Mouse (Mus musculus): ENCODE results near the gene 1700029I15Rik.

1700029I15Rik gene

DNA sequence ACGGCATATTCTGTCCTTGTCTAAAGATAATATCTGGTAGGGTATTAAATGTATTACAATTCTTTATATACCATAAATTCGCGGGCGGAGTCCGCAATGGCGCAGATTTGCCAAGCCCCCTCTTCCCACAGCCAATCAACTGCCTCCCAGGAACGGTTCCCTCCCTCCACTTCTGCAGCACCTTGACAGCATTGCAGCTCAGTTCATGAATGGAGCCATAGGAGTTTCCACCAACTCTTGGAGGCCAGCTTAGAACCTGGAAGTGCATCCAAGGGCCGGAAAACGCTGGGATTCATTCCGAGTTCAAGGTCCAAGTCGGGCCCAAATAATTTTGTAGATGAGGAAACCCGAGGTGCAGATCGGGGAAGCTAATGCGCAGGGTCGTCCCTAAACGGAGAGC, 7.8 kb upstream of the 1700029I15Rik start, which contains the start of the genes Pex16 and Large2:
Pex16 (plus strand) TSS at position 163 of the 400 bp plus-strand sequence.
Large2 (minus strand) TSS at position 356 of the 400 bp plus-strand sequence.
- DNase-seq: peak; percentile 44 to 62

DNA sequence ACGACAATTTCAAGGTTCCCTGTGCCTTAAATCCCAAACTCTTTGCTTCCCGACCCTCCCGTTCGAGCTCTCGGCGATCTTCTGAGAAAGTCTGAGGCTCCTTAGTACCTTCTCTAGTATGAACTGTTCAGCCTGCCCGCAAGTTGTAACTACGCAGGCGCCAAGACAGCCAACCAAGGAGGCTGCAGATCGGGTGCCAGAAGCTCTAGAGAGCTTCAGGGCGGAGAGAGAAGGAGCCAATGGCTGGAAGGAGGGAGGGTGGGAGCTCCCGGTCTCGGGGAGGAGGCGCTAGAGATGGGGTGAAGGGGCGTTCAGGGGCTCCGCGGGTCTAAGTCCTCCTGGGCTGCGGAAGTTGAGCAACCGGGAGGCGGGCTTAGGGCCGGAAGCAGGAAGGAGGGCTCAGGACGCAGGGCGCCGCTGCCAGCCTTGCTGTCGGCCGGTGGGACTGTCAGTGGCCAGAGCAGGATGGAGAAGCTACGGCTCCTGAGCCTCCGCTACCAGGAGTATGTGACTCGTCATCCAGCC, 7.2 kb upstream of the 1700029I15Rik start:
- peak; percentile 93 to 97 for DNase-seq

DNA sequence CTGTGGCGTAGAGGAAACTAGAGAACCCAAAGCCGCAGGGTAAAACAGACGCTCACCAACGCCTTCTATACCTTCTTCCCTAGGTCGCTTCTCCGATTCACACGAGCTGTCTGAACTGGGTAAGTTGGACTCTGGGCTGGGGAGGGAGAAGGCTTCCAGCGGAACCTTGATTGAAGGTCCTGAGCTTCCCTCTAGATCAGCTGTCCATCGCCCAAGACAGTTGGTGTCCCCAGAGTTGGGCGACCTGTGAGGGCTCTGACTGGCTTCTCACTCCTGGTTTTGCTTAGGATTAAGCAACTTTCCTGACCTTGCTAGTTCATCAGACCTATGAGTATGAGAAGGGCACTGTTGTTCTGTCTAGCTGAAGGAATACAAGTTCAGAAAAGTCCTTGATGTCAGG, 6.5 kb upstream of the 1700029I15Rik start:
- no peak for DNase-seq

DNA sequence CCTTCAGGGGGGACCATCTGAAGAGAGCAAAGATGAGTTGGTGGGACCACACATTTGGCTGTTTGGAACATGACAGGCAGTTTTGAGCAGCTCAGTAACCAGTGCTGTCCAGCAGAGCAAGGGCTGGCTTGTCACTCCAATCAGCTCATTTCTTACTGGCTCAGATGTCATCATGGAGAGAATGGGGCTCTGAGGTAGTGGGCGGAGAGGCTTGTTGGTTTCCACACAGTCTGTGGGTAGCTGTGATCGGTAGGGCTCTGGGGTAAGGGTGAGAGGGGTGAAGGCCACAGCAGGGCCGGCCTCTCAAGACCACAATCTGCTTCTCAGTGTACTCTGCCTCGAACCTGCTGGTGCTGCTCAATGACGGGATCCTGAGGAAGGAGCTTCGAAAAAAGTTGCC, 6.0 kb upstream of the 1700029I15Rik start:
- no peak for DNase-seq

DNA sequence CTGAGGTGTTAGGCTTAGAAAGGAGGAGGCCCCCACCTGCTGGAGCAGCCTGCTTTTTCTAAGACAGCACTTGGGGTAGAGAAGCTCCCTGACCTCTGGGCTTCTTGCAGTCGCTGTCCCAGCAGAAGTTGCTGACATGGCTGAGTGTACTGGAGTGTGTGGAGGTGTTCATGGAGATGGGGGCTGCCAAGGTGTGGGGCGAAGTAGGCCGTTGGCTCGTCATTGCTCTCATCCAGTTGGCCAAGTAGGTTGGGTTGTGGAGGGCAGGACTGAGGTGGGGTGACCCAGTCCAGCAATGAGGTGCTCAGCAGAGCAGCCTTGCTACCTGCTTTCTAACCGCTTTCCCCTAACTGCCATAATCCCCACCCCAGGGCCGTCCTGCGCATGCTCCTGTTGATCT, 5.0 kb upstream of the 1700029I15Rik start:
- no peak for DNase-seq

DNA sequence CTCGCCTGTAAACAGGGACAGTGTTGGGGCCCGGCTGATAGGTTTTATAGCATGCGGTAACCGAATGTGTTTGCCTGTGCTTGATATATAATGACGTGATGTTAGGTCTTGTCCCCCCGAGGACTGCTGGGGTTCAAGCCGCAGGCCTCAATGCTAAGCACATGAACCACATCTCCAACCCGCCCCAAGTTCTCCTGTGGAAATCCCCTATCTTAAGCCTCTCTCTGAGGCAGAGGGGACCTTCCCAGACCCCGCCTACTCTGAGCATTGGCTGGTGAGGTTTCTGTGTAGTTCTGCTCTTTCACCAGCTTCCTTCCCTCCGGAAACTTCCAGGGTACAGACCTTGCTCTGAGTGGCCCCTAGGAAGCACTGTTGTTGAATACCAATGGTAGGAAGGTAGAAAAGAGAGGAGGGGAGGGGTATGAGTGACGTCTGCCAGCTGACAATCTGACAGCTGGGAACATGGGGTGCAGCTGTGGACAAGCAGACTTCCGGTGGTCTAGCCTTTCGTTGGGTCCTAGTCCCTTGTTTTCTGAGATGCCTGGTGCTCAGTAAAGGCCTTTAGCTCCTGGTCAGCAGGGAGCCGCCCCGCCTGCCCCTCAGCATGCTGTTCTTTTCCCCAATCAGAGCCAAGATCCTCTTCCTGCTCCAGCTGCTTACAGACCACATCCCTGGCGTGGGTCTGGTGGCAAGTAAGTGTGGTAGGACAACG, 2.4 kb upstream of the 1700029I15Rik start:
- DNase-seq: no peak

DNA sequence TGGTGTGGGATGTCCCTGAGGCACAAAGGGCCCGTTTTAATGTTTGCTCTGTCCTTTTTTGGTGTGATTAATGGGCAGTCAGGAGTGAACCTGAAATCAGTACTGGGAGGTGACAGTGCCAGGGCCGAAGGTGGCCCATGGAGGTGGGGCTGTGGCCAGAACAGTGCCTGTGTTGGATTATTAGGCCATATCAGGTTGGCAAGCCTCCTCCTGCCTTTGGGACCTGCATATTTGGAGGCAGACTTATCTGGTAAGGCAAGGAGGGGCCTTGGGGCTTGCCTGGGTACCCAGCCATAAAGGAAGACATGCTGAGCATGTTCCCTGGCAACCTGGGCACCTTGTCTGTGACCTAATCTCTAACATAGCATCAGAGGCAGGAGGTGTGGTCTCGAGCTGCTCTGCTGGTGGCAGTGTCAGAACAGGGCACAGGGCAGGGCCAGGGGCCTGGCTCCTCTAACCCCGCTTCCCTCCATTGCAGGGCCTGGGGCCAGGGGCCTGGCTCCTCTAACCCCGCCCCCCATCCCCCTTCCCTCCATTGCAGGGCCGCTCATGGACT, 1.8 kb upstream of the 1700029I15Rik start:
- DNase-seq: no peak

DNA sequence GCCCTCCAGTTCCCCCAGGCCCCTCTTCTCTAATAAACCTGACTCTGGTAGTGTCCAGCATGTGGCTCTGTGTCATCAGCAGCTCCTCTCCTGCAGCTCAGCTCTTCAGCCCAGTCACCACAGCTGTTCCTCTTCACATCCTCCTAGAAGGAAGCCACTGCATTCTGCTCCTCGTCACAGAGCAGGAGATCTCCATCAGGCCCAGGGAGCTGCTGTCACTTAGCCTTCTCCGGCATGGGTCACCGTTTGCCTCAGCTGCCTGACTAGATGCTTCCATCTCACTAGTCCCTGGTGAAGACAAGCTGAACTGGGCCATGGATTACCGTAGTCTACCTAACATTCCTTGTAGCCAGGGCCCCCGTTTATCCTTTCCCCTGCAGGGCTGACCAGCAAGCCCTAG, 1.2 kb upstream of the 1700029I15Rik start:
- no peak for DNase-seq

DNA sequence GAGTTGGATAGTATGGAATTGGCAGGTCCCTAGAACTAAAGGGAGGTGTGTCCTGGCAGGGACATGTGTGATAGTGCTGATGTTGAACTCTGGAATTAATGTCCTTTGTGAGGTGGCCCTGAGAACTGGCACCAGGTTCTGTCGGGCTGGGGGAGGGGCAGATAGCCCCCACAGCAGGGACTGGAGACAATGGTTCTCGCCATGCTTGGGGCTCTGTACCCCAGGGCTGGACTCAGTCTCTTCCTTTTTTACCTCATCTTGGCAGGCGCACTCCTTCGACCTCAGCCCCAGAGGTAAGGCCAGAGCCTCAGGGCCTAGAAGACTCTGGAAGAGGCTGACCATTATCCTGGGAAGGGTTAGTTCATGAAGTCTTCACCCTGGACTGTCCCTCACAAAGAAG, 421 bp downstream of the 1700029I15Rik start:
- no peak for DNase-seq

DNA sequence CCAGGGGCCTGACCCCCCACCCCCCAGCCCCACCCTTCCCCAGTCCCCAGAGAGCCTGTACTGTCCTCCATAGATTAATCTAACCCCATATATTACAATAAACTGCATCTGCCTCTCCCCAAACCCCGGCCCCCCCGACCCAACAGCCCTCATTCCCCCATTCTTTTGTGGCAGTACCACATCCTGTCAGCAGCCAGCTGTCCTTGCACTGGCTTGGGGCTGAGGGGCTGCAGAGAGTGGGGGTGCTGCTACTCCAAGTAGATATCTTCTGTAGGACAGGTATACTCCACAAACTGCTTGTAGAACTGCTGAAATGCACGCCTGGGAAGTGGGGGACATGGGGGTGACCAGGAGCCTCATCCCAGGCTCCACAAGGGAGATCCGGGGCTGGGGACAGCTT, 1.8 kb downstream of the 1700029I15Rik start:
- DNase-seq: peak; percentile 26 to 58

DNA sequence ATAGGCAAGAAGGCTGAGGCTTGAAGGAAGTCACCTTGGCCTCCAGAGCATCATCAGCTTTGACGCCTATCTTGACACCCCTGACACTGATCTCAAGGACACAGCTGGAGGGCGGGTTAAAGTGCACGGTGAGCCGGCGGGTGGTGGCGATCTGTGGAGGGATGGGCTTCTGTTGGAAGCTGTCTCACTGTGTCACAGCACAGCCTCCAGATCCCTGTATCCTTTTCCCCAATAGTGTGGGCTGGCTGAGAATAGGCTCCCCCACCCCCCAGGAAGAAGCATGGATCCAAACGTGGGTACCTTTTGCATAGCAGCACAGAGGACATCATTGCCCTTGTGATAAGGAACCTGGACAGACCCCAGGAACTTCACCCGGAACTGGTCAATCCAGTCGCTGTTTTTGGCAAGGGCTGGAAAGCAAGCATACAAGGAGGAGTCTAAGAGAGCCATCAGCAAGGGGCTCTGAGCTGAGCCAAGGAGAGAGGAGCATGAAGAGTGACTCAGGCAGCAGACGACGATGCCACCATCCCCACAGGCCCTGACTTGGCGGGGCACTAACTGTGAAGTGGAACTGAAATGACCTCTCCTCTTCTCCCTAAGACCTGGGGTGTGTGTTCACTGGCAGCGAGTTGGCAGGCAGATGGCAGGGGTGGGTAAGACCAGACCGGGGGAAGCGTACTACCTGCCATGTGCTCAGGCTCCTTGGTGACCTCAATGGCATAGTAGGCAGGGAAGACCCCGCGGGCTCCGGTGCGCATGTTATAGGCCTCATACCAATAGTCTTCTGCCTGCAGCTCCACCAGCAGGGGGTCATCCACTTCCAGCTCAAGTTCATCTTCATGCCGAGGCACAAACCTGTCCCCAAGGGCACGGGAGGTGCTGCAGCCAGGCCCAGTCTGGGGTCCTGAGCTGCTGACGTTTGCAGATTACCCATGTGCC, 3.0 kb downstream of the 1700029I15Rik start:
- no peak for DNase-seq

DNA sequence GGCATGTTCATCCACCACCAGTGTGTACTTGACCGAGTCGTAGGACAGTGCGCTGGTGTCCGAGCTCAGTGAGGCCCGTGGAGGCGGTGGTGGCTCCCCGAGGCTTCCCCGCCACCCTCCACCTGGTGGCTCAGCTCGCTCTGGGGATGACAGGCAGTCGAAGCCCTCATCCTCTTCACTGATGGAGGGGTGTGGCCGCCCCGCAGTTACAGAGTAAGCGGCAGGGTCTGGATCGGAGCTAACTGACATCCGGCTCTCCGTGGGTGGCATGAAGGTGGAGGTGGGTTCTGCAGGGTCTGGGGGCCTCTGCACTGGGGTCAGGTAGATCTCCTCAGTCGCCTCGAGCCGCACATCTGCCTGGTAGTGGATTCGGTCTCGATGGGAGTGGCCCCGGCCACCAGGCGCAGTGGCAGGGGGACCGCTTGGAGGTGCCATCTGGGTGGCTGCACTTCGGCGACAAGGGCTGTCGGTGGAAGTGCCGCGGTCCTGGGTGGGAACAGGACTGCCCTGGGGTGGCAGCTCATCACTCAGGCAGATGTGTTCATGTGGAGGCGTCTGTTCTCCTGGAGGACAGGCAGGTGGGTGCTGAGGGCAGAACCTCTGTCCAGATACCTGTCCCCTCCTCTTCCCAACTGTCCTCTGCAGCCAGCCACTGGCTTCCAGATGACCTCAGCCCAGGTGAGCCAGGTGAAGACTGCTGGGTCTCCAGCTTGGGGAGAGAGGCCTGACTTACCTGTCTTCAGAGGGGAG, 4.7 kb downstream of the 1700029I15Rik start:
- no peak for DNase-seq

DNA sequence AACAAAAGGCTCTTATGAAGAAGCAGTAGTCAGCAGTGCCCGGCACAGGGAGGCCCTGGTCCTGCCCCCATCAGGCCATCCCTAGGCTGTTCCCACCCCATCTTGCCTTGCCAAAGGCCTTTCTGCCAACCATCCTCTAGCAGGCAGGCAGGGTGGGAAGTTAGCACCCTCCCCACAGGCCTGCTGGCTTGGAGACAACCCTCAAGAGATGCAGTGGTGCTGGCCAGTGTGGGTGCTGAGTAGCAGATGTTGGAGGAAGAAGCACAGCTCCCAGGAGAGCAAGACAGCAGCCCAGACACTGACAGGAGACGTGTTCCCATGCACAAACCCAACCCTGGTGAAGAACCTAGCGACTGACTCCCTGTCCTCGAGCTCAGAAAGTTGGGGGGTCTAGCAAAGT, 5.3 kb downstream of the 1700029I15Rik start:
- no peak for DNase-seq

DNA sequence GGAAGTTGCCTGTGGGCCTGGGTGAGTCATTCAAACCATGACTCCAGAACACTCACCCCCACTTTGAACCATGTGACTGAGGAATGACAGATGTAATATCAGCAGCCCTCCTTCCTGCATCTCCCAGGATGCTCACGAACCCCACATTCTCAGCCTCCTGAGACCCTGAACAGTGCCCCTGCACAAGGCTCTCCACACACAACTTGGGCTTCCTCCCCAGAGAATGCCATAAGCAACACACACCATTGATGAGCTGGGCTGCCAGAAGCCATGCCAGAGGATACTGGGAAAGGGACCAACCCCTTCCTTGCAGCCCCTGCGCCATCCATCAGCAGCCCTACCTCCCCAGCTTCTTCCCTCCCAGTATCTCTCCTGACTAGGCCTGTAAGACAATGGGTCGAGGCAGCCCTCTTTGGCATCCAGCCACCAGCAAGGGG, 5.8 kb downstream of the 1700029I15Rik start:
- no peak for DNase-seq

DNA sequence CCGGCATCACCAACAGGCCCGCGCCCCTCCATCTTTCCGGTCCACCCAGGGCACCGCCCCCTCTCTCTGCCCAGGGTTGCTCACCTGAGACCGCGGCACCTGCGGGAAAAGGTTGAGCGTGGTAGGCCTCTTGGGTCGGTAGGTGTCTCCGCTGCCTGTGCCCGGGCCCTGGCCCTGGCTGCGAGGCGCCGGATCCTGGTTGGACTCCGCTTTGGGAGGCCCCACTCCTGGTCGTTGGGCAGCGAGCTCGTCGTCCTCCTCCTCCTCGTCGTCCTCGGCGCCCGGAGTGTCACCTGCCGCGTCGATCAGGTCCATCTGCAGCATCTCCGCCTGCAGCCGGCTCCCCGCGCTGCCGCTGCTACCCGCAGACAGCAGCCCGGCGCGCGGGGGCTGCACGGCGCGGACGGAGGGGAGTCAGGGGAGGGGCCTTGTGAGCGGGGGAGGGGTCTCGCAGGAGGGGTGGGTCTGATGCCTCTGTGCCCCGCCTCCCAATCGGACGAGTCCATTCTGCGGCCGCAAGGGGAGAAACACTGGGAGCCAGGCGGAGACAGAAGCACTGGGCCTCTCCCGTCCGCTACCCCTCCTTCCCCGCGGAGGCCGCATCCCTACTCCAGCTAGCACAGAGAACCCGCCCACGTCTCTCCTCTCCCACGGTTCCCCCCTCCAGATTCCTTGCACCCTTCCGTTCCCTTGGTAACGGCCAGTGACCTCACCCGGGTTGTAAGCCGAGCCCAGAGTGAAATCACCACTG, 6.7 kb downstream of the 1700029I15Rik start:
- DNase-seq: peak; percentile 51 to 59

DNA sequence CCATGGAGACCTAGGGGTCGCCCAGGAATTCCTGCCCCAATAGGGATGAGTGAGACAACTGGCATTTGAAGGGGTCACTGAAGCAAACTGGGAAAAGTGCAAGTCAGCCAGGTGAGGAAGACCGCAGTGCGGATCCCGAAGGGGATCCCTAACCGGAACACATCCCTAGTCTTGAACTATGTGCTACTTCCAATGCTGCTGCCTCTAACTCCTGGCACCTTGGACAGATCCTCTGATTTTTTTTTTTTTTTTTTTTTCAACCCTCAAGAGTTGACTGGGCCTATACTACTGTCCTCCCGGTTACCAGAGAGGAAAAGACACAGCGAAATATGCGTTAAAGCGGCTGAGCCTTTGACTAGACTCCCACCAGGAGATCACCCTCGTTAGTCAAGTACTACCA, 7.3 kb downstream of the 1700029I15Rik start:
- no peak for DNase-seq

DNA sequence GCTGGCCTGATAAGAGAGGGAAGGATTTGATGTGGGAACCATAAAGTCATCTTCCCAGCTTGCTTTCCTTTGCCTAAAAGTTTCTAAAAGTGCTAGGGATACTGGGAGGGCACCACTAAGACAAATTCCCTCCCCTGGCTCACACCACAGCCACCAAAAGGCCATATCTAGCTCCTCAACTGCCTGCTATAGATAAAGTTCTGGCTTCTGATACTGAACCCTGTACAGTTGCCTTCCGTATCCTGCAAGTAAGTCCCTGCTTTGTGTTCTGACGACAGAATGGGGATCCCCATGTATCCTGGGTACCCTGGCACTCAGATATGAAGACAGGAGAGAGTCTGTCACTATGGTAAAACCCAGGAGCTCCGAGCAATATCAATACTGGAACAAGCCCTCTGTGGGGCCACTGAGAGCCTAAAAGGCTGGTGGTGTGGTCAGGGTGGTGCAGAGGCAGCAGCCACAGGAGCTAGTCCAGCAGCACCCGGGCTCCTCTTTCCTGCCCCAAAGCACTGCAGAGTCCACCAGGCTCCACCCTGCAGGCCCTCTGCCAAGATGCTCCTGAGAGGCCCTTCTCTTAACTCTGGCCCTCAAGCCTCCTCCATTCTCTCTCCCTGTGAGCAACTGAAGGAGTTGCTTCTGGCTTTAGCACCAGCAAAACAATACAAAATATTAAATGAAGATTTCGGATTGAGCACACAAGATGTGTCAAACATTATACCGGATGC, 8.0 kb downstream of the 1700029I15Rik start:
- DNase-seq: no peak

DNA sequence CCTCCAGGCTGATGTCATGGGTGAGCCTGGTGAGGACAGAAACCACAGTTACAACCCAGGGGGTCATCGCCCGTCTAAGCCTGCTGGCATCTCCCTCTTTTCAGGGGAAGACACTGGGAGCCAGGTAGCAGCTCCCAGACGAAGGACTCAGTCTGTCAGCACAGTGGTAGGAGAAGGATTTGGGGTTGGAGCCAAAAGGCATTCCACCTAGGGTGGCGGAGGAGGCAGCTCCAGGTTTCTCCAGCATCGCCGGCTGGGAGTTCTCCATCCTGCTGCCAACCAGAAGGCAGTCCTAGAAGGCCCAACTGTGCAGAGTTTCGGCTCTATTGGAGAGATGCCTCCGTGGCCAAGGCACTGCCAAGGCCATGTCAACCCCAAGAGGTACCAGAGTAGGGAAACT, 8.8 kb downstream of the 1700029I15Rik start:
- no peak for DNase-seq

DNA sequence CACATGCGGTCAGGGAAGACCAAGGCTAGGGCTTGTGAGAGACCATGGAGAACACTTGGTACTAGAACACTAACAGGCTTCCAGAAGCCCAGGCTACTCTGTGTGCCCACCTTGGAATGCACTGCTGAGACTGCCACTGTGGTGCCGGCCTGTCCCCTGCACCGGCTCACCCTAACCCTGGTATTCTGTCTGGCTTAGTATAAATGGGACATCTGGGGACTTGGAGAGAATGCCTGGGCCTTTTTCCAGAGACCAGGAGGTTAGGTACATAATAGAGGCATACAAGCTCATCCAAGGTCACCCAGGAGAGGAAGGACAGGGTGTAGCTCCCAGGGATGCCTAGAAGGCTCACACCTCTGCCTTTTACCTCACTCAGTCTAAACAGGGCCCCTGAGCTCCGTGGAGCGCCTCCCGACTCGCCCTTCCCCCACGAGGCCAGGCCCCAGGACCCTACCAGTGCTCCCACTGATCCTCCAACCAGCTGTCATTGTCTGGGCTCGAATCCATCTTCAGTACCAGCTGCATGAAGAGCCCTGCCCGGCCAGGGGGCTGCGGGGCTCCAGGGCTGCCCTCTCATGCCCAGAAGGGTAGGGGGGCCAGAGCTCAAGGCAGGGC, 9.5 kb downstream of the 1700029I15Rik start:
- DNase-seq: no peak
